Mouse (Mus musculus) liver, embryonic 14.5 days (tissue): ENCODE data around the gene Gadd45g. TPM values are rescaled to one million over a fixed set of nuclear protein-coding genes. Genes with fewer than 3 reads are reported as not detected.

ENCODE experiments used
- ATAC-seq: fragments of 200-750 bp; cut with Nextera tagmentation; 2 replicates; pipeline ENCODE4 v1.8.0; 2017; ENCODE audit warnings: moderate number of reproducible peaks, mild to moderate bottlenecking, moderate library complexity; ENCODE audit not compliant: insufficient read depth
- DNase-seq, 3 experiments: peaks; one replicate each; pipeline ENCODE4 v3.0.0-alpha.2; 2012 to 2013; ENCODE audit warnings: low read depth in 3 of 3, low spot score in 3 of 3
- H3K27ac ChIP-seq: fragments of 300-500 bp; sonication (generic); 2 replicates; pipeline ENCODE4 v1.5.1; 2014; ENCODE audit warnings: moderate library complexity, mild to moderate bottlenecking, control low read depth, inconsistent platforms
- H3K27me3 ChIP-seq: fragments of 300-500 bp; sonication (generic); 2 replicates; pipeline ENCODE4 v1.6.1; 2014; ENCODE audit warnings: mild to moderate bottlenecking, low read length, moderate library complexity; ENCODE audit not compliant: control insufficient read depth, insufficient read depth
- H3K36me3 ChIP-seq: fragments of 300-500 bp; sonication (generic); replicated peaks from 2 replicates; pipeline ENCODE4 v1.6.1; 2014; ENCODE audit warnings: low read depth; ENCODE audit not compliant: control insufficient read depth, insufficient read depth
- H3K4me1 ChIP-seq, 2 experiments: fragments of 200-500 bp in 1 of 2; fragments of 300-500 bp in 1 of 2; sonication (generic) in 1 of 2; replicated peaks; 2 replicates each; pipeline ENCODE4 v1.6.1; 2012 to 2014; ENCODE audit warnings: antibody characterized with exemption in 1 of 2, inconsistent platforms in 1 of 2, low read length in 1 of 2; ENCODE audit not compliant: control insufficient read depth in 2 of 2, insufficient read depth in 2 of 2
- H3K4me2 ChIP-seq: fragments of 300-500 bp; sonication (generic); 2 replicates; pipeline ENCODE4 v1.6.1; 2014; ENCODE audit warnings: low read depth, mild to moderate bottlenecking, control low read depth, moderate library complexity
- H3K4me3 ChIP-seq, 2 experiments: fragments of 200-500 bp in 1 of 2; fragments of 300-500 bp in 1 of 2; sonication (generic) in 1 of 2; 2 replicates each; pipeline ENCODE4 v1.5.1; 2012 to 2014; ENCODE audit warnings: low read depth in 2 of 2, low read length in 2 of 2, mild to moderate bottlenecking in 2 of 2, control low read depth in 1 of 2, inconsistent platforms in 1 of 2, moderate library complexity in 1 of 2; ENCODE audit not compliant: insufficient read depth in 1 of 2
- H3K9ac ChIP-seq: fragments of 300-500 bp; sonication (generic); replicated peaks from 2 replicates; pipeline ENCODE4 v1.6.1; 2014; ENCODE audit warnings: mild to moderate bottlenecking, control low read depth, moderate library complexity
- H3K9me3 ChIP-seq: fragments of 300-500 bp; sonication (generic); 2 replicates; pipeline ENCODE4 v1.6.1; 2016; ENCODE audit warnings: low read length, mixed read lengths; ENCODE audit not compliant: control insufficient read depth
- CTCF ChIP-seq: IDR thresholded peaks from 2 replicates; pipeline ENCODE4 v1.5.1; 2016; ENCODE audit warnings: antibody characterized with exemption, low read depth, control low read depth
- EP300 ChIP-seq: IDR thresholded peaks from 2 replicates; pipeline ENCODE4 v1.6.1; 2016; ENCODE audit warnings: antibody characterized with exemption, low read depth
- WGBS: fragments of 180-500 bp; shearing (Covaris S2); extraction: QIAGEN DNeasy Blood & Tissue Kit; methylation state at CpG from one replicate; pipeline ENCODE4 v1.1.7; 2014; ENCODE audit not compliant: insufficient replicate concordance; 5-methylcytosine and 5-hydroxymethylcytosine counted together
- polyA plus RNA-seq, 2 experiments: library from polyadenylated mRNA; depleted of rRNA in 1 of 2; stranded (reverse) in 1 of 2; unstranded in 1 of 2; fragments of >200 nt; fragmentation: Nextera tagmentation in 1 of 2; extraction: Ambion mirVana in 1 of 2; gene quantifications; 2 replicates each; pipeline versions ENCODE4 v1.2.1 to v1.2.3; 2012 to 2014

Gadd45g gene
- polyA plus RNA-seq, 2 experiments = 12.7 to 14.4 TPM

DNA sequence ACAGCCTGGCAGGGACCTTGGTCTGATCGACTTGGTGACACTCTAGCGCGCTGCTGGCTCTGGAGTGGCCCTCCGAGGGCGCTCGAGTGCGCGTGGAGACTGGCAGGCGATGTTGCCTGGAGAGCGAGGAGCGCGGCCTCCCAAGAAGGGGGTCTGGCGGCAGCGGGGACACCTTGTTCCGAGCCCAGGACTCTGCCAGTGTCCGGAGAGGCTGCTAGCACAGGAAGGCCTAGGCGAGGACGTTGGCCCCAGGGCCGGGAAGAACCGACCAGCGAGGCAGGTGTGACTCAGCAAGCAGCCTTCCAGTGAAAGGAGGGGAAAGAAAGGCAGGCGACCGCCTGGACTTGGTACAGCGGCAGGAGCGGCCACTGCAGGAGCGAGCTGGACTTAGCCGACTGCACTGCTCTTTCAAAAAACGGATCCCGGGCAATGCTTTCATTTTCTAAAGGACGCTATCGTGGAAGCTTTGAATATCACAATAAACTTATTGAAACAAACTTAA, 1.6 kb downstream of the Gadd45g start:
- peak; percentile 50 for ATAC-seq
- Histone ChIP-seq H3K9me3 (no peaks in the 10 kb centered on the region), H3K36me3 (no peaks in the 10 kb centered on the region), H3K4me3 (peak overlapping the region; percentile 87 to 88), H3K27ac (peak overlapping the region; percentile 97), H3K9ac (peak overlapping the region; percentile 86), H3K4me1 (peaks cover 26 to 40% of the 10 kb centered on the region in 2 experiments), H3K4me2 (peak overlapping the region; percentile 99), H3K27me3 (no peaks in the 10 kb centered on the region)
- peak in 2 of 3 experiments; percentile 57 to 74 for DNase-seq
- TF ChIP-seq EP300 (no peak), CTCF (peak; percentile 83)
- WGBS = under 1% methylated on average over 31 of the region's 31 CpGs

DNA sequence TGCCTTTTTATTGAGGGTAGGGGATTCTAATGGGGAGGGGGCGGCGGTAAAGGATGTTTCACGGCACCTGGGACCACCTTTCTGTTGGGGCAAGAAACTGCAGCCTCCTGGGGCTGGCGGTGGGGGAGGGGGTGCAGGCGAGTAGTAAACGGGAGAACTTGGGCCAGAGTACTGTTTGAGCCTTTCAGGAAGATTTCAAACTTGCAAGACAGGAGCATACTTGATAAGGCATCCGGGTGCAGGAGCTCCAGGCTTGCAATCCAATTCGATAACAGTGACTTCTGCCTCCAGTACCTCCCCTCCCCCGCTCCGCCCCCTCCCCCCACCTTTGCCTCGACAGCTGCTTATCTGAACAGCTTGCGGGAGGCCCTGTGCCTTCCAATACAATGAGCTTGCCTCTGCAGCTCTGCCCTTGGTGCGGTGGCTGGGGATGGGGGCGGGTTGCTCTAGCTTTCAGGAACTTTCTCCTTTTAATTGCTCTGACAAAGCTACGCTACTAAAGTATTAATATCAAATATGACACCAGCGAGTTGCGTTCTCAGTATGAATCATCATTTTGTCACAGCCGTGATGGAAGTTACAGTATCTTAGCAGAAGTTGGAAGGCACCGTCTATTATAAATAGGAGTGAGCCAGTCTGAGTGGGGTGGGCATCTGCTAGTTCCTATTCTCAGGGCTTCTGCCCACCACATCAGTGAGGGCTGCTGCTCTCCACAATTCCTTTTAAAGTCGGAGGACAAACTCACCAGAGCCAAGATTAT, 2.2 kb downstream of the Gadd45g start:
- peak overlapping the region; percentile 99 for H3K4me2 ChIP-seq
- H3K4me3 ChIP-seq = peak overlapping the region; percentile 87 to 88
- ATAC-seq = peak; percentile 79
- DNase-seq = peak; percentile 78 to 85 (median 81)
- H3K4me1 ChIP-seq = peaks cover 22 to 38% of the 10 kb centered on the region in 2 experiments
- no peaks in the 10 kb centered on the region for H3K27me3 ChIP-seq
- peak overlapping the region; percentile 97 for H3K27ac ChIP-seq
- H3K9me3 ChIP-seq = no peaks in the 10 kb centered on the region
- TF ChIP-seq EP300 (peak; percentile 36; the same call in 1 of the 2 replicates), CTCF (no peak)
- under 1% methylated on average over 19 of the region's 20 CpGs for WGBS
- H3K36me3 ChIP-seq = no peaks in the 10 kb centered on the region
- H3K9ac ChIP-seq = peak overlapping the region; percentile 86

DNA sequence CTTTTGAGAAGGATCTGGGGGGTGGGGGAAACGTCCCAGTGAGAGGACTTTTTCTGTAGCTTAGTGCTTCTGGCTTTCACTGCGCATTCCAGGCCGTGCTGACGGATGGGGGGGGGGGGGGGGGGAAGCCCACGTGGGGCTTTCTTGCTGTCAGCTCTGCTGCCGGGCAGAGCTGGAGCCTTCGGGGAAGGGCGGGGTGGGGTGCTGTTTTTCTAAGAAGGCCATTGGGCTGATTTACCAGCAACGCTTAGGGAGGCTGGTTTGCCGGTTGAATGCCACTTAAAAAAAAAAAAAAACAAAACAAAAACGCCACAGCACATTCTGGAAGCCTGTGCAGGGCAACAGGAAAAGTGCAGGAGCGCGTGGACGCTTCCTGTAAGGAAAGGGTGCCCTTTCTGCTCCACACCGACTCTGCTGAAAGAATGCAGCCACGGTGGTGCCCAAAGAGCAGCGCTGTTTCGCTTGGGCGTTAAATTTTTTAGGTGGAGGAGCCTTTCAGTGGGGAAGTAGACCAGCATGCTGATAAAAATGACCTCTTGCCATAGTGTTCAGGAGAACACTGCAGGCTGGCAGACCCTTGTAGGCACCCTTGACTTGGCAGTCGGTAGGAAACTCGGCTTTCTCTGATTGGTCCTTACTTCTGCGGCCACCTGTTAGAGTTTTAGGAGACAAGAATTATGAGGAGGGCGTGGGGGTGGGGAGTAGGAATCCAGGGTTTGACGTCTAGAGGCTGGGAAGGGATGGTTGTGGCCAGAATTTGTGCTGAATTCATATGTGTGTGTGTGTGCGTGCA, 3.0 kb downstream of the Gadd45g start:
- Histone ChIP-seq H3K4me3 (peak overlapping the region; percentile 87 to 88), H3K9me3 (no peaks in the 10 kb centered on the region), H3K9ac (peak overlapping the region; percentile 80), H3K36me3 (no peaks in the 10 kb centered on the region), H3K27me3 (no peaks in the 10 kb centered on the region), H3K4me2 (peak overlapping the region; percentile 99), H3K4me1 (peaks cover 22 to 38% of the 10 kb centered on the region in 2 experiments), H3K27ac (peak overlapping the region; percentile 97)
- peak in 2 of 3 experiments; percentile 60 to 77 for DNase-seq
- no peak for TF ChIP-seq EP300
- no peak for TF ChIP-seq CTCF
- peak; percentile 42 for ATAC-seq
- 4% methylated on average over 24 of the region's 25 CpGs for WGBS

DNA sequence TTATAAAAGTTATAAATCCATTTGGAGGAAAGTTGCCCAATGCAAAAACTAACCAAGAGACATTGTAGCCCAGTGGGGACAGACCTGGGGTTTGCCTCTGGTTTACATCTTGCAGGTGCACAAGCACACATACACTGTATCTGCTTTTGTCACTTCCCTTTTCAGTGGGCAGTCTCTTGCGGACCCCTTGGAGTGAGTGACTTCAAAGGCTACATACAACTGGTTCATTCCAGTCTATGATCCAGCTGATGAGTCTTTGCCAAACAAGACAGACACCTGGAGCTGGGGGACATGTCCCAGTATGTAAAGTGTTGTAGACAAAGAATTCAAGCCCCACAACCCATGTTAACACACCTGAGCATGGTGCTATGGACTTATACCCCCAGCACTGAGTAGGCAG, 4.1 kb downstream of the Gadd45g start:
- 41% methylated on average over 1 of the region's 1 CpGs for WGBS
- Histone ChIP-seq H3K27me3 (no peaks in the 10 kb centered on the region), H3K4me1 (peaks cover 22 to 34% of the 10 kb centered on the region in 2 experiments), H3K9ac (no peak overlapping the region), H3K9me3 (no peaks in the 10 kb centered on the region), H3K27ac (no peak overlapping the region), H3K4me2 (no peak overlapping the region), H3K4me3 (no peak overlapping the region), H3K36me3 (no peaks in the 10 kb centered on the region)
- no peak for DNase-seq
- TF ChIP-seq CTCF = no peak
- ATAC-seq = no peak
